Comparison of ENCODE assay signal across 1 mouse cellular context in genomic region chr11:32752595-32752885, GRCm38 (mm10).
TF ChIP-seq lines count a peak whose summit lies in the region.

No protein-coding gene starts in this region.

TF ChIP-seq in MEL, 35 proteins besides CTCF, POLR2A, EP300 and RAD21 (continued from another document):
- TF ChIP-seq TCF12 (IDR thresholded peaks at IDR 0.05; ENCODE audit: low read depth, low read length) (peak; percentile 83), MAZ (IDR thresholded peaks at IDR 0.05; ENCODE audit: low read depth, low read length) (no peak), USF2 (IDR thresholded peaks at IDR 0.05; ENCODE audit: borderline replicate concordance in 1 of 2, insufficient read depth in 1 of 2, low read depth in 1 of 2, low read length in 2 of 2) (no peak), NELFE (IDR thresholded peaks at IDR 0.05; ENCODE audit: low read depth, low read length) (no peak), MAFK (IDR thresholded peaks at IDR 0.05; ENCODE audit: borderline replicate concordance, low read depth, low read length) (no peak), ETS1 (IDR thresholded peaks at IDR 0.05; ENCODE audit: low read depth, low read length) (peak; percentile 60), ZMIZ1 (IDR thresholded peaks at IDR 0.05; ENCODE audit: low read depth, low read length) (peak; percentile 66; the same call in 1 of the 2 replicates), KAT2A (conservative IDR thresholded peaks at IDR 0.05; ENCODE audit: low read depth, low read length) (no peak), E2F4 (IDR thresholded peaks at IDR 0.05; ENCODE audit: borderline replicate concordance, low read depth, low read length) (no peak), POLR2AphosphoS2 (IDR thresholded peaks at IDR 0.05; ENCODE audit: low read length) (no peak), MEF2A (IDR thresholded peaks at IDR 0.05; ENCODE audit: extremely low read depth, insufficient replicate concordance, low read depth, low read length, poor library complexity, severe bottlenecking) (no peak)
TF ChIP-seq in MEL: peak in this region for 8.
